Mouse (Mus musculus) heart, postnatal 0 days (tissue): ENCODE results near the gene Gapvd1.

Source experiments
- CTCF ChIP-seq: IDR thresholded peaks from 2 replicates; pipeline ENCODE4 v1.5.1; 2016; ENCODE audit warnings: antibody characterized with exemption, control low read depth, low read depth
- EP300 ChIP-seq: IDR thresholded peaks from 2 replicates; pipeline ENCODE4 v1.6.1; 2016; ENCODE audit warnings: antibody characterized with exemption, low read depth

GRCm38 (mm10) chr2:34696592-34696991 lies 58.4 kb downstream of the Gapvd1 start:
- TF ChIP-seq CTCF (no peak), EP300 (no peak)
